Mouse (Mus musculus) cortical plate, adult 2 months (tissue): ENCODE results near the gene Tsc22d3. TPM values are rescaled to one million over a fixed set of nuclear protein-coding genes. Genes with fewer than 3 reads are reported as not detected.
"Not testable (repeated sequence)": the region's sequence is repeated elsewhere in the genome, so short reads cannot be mapped to it uniquely, and the experiment has no call there.

ENCODE experiments used
- H3K27ac ChIP-seq: fragments of 200-500 bp; 2 replicates; pipeline ENCODE4 v1.5.1; 2012; ENCODE audit warnings: low read length, control low read depth, inconsistent platforms; ENCODE audit not compliant: insufficient read depth
- H3K4me1 ChIP-seq: fragments of 200-500 bp; 2 replicates; pipeline ENCODE4 v1.6.1; 2011; ENCODE audit warnings: low read length; ENCODE audit not compliant: control insufficient read depth, insufficient read depth
- H3K4me3 ChIP-seq: fragments of 200-500 bp; 2 replicates; pipeline ENCODE4 v1.5.1; 2011; ENCODE audit warnings: mild to moderate bottlenecking, low read length, control low read depth; ENCODE audit not compliant: insufficient read depth
- CTCF ChIP-seq: fragments of 200-500 bp; IDR thresholded peaks from 2 replicates; pipeline ENCODE4 v1.5.1; 2011; ENCODE audit warnings: mild to moderate bottlenecking, control low read depth, low read length; ENCODE audit not compliant: insufficient read depth; ENCODE audit errors: extremely low read depth
- POLR2A ChIP-seq: fragments of 200-500 bp; IDR thresholded peaks from 2 replicates; pipeline ENCODE4 v1.6.1; 2011; ENCODE audit warnings: mild to moderate bottlenecking, low read length, control low read depth; ENCODE audit not compliant: insufficient read depth; ENCODE audit errors: extremely low read depth
- polyA plus RNA-seq: library from polyadenylated mRNA; depleted of rRNA; stranded (reverse); fragments of >200 nt; gene quantifications from 2 replicates; pipeline ENCODE4 v1.2.3, GENCODE M21; 2012

Tsc22d3 gene
- polyA plus RNA-seq, 1 experiment: 119 TPM

DNA sequence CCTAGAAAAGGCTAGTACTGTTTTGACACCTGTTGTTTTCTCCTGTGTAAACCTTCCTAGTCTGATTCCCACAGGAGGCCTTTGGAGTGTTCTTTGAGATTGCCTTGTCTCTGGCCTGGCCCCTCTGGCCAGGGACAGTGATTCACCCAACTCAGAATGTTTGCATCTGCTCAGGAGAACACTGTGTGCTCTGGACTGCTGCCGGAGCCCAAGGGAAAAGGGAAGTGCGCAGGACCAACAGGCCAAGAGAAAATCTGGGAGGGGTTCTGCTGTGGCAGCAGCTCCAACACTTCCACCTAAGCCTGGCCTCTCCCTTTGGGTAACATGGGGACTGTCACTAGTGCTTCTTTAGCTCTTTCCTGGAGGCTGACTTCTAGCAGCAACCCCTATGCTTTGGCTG lies 87.1 kb downstream of the Tsc22d3 start:
- TF ChIP-seq CTCF: no peak
- TF ChIP-seq POLR2A: no peak
- Histone ChIP-seq H3K4me3 (no peak overlapping the region), H3K27ac (no peak overlapping the region; the same call in 1 of the 2 replicates), H3K4me1 (no peaks in the 10 kb centered on the region)

DNA sequence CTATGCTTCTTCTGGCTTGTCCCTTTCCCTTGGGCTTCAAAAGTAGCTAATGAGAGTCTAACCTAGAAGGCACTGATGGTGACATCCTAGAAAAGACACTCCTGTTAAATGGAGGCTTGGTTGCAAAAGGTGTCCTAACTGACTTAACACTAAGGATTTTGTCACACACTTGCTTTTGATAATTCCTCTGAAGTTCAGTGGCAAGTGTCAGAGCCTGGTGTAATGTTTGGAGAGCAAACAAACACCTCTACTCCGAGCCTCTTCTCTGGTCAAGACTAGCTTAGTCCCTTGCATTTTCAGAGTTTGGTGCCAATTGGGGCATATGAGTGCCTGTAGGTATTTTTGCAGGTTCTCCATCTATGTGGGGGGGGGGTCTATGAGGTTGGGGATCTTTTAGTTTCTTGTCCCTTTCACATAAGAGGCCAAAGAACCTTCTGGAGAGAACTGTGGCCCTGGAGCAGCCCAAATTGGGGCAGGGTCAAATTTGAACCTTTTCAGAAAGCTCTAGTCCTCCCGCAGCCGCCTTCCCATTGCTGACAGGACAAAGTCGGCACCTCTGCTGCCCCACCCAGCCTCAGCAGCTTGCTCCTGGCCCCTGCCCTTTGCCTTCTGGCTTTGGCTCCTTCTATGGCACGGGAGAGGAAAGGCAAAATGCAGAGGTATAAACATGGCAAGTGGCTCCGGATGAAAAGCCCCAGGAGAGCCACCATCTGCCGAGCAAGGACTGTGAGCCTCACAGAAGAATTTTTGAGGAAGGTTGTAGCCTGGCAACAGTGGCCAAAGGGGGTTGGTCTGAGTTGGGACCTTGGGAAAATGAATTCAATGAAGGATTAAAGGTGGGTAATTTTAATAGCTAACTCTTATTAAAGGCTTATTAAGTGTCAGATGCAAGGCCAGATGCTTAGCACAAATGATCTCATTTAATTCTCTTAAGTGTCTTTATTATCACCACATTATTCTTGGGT lies 88.5 kb downstream of the Tsc22d3 start:
- Histone ChIP-seq H3K4me1 (no peaks in the 10 kb centered on the region), H3K27ac (peak overlapping the region; percentile 29), H3K4me3 (no peak overlapping the region)
- TF ChIP-seq POLR2A: no peak
- no peak for TF ChIP-seq CTCF

DNA sequence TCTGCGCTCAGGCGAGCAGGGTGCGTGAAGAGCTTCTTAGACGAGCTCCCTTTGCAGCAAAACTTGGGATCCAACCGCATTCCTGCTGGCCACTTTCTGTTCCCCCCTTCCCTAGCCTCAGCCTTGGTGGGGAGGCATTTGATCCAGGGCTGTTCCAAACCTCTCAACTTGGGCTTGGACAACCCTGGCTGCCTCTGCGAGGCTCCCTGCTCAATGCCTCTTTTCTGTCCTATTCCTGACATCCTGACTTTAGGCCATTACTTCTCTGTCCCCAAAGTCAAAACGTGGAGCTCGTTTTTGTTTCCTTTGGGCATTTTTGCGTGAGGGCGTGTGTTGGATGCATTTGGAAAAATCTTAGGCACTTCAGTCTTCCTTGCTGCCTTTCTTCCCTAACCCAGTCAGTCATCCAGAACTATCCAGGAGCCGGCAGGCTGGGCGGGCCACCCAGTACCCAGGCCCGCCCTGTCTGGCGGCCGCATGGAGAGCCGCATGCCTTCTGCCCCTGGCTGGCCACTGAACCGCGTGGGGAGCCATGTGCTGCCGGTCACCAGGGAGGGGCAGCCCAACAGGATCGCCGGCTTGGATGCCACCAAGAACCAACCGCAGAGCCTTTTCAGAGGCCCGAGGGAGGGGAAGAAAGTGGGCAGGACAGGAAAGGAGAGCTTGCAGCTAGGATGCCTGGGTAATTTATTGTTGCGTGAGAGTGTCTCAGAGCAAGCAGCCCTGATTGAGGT lies 89.6 kb downstream of the Tsc22d3 start:
- no peaks in the 10 kb centered on the region for H3K4me1 ChIP-seq
- H3K4me3 ChIP-seq: no peak overlapping the region
- TF ChIP-seq POLR2A (no peak), CTCF (no peak)
- H3K27ac ChIP-seq: peak overlapping the region; percentile 65; the same call in 1 of the 2 replicates

DNA sequence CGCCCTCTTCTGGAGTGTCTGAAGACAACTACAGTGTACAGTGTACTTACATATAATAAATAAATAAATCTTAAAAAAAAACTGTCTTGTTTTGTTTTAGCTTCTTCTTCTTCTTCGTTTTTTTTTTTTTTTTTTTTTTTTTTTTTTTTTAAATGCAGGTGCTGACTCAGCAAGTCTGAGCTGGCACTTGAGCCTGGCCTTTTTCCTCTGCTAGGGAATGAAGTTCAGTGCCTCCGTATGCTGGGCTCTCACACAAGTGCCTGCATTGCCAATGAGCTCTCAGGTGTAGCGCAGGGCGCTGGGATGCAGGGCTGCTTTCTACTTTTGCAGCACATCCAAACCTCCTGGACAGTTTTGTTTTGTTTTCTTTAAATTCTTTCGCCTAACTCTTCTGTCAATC lies 90.6 kb downstream of the Tsc22d3 start:
- TF ChIP-seq CTCF (no peak), POLR2A (no peak)
- Histone ChIP-seq H3K4me3 (no peak overlapping the region), H3K27ac (no peak overlapping the region), H3K4me1 (no peaks in the 10 kb centered on the region)

DNA sequence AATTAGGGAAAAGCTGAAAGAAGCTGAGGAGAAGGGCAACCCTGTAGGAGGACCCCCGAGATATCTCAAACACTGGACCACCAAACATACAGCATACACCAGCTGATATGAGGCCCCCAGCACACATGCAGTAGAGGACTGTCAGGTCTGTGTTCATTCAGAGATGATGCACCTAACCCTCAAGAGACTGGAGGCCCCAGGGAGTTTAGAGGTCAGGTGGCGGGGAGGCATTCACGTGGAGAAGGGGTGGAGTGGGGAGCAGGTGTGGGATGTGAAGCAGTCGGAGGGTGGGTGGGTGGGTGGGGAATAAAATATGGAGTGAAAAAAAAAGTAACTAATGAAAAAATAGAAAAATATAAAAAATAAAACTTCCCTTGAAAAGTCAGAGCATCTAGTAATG lies 91.7 kb downstream of the Tsc22d3 start:
- not testable (repeated sequence) for H3K4me3 ChIP-seq, H3K27ac ChIP-seq, H3K4me1 ChIP-seq

- no peak overlapping the region for H3K4me3 ChIP-seq
- peaks cover 1% of the 10 kb centered on the region; the same call in 1 of the 2 replicates for H3K4me1 ChIP-seq
- no peak overlapping the region for H3K27ac ChIP-seq
- TF ChIP-seq POLR2A (no peak), CTCF (no peak)
Observed at GRCm38 (mm10) chrX:140507377-140507776, 93.1 kb downstream of the Tsc22d3 start.

- Histone ChIP-seq H3K4me1 (peaks cover 1% of the 10 kb centered on the region; the same call in 1 of the 2 replicates), H3K27ac (peak overlapping the region; percentile 81)
- TF ChIP-seq CTCF: no peak
- no peak for TF ChIP-seq POLR2A
Observed at GRCm38 (mm10) chrX:140506436-140507180, 93.9 kb downstream of the Tsc22d3 start.

GRCm38 (mm10) chrX:140505497-140506238 lies 94.8 kb downstream of the Tsc22d3 start:
- no peak for TF ChIP-seq POLR2A
- TF ChIP-seq CTCF: no peak
- H3K4me1 ChIP-seq: peaks cover 1% of the 10 kb centered on the region; the same call in 1 of the 2 replicates
- H3K27ac ChIP-seq: peak overlapping the region; percentile 81

More at GRCm38 (mm10) chrX:140506436-140507180, 93.9 kb downstream of the Tsc22d3 start:
- H3K4me3 ChIP-seq: no peak overlapping the region

More at GRCm38 (mm10) chrX:140505497-140506238, 94.8 kb downstream of the Tsc22d3 start:
- no peak overlapping the region for H3K4me3 ChIP-seq
